Mouse (Mus musculus) embryonic facial prominence, embryonic 14.5 days (tissue): ENCODE results near the gene Fat2. TPM values are rescaled to one million over a fixed set of nuclear protein-coding genes. Genes with fewer than 3 reads are reported as not detected.

Source experiments
- ATAC-seq: fragments of 200-750 bp; cut with Nextera tagmentation; 2 replicates; pipeline ENCODE4 v1.8.0; 2017; ENCODE audit warnings: low read depth, moderate number of reproducible peaks, moderate TSS enrichment
- DNase-seq: peaks from one replicate; pipeline ENCODE4 v3.0.0-alpha.2; 2015; ENCODE audit warnings: low spot score
- H3K27ac ChIP-seq: fragments of 300-500 bp; sonication (generic); replicated peaks from 2 replicates; pipeline ENCODE4 v1.5.1; 2014; ENCODE audit warnings: low read depth, mild to moderate bottlenecking, low read length, moderate library complexity
- H3K27me3 ChIP-seq: fragments of 300-500 bp; sonication (generic); replicated peaks from 2 replicates; pipeline ENCODE4 v1.6.1; 2014; ENCODE audit warnings: low read length; ENCODE audit not compliant: control insufficient read depth, insufficient read depth
- H3K36me3 ChIP-seq: fragments of 300-500 bp; sonication (generic); 2 replicates; pipeline ENCODE4 v1.6.1; 2014; ENCODE audit warnings: low read length, mixed read lengths; ENCODE audit not compliant: control insufficient read depth, insufficient read depth
- H3K4me1 ChIP-seq: fragments of 300-500 bp; sonication (generic); 2 replicates; pipeline ENCODE4 v1.6.1; 2014; ENCODE audit warnings: antibody characterized with exemption, low read length; ENCODE audit not compliant: control insufficient read depth, insufficient read depth
- H3K4me2 ChIP-seq: fragments of 300-500 bp; sonication (generic); 2 replicates; pipeline ENCODE4 v1.6.1; 2014; ENCODE audit warnings: low read depth, mild to moderate bottlenecking, low read length, moderate library complexity, mixed read lengths
- H3K4me3 ChIP-seq: fragments of 300-500 bp; sonication (generic); 2 replicates; pipeline ENCODE4 v1.5.1; 2014; ENCODE audit warnings: low read depth, mild to moderate bottlenecking, low read length
- H3K9ac ChIP-seq: fragments of 300-500 bp; sonication (generic); 2 replicates; pipeline ENCODE4 v1.6.1; 2014; ENCODE audit warnings: low read depth, mild to moderate bottlenecking, low read length, moderate library complexity, mixed read lengths
- H3K9me3 ChIP-seq: fragments of 300-500 bp; sonication (generic); 2 replicates; pipeline ENCODE4 v1.6.1; 2016; ENCODE audit warnings: low read length; ENCODE audit not compliant: control insufficient read depth
- WGBS: fragments of 180-500 bp; shearing (Covaris S2); extraction: QIAGEN DNeasy Blood & Tissue Kit; methylation state at CpG from one replicate; pipeline ENCODE4 v1.1.7; 2014; 5-methylcytosine and 5-hydroxymethylcytosine counted together
- polyA plus RNA-seq: library from polyadenylated mRNA; unstranded; fragments of >200 nt; fragmentation: Nextera tagmentation; extraction: Ambion mirVana; gene quantifications from 2 replicates; pipeline ENCODE4 v1.2.1, GENCODE M21; 2014

The Fat2 gene
- polyA plus RNA-seq, 1 experiment from 2014 or later: 1.5 TPM

- Histone ChIP-seq H3K4me1 (no peaks in the 10 kb centered on the region), H3K9ac (no peak overlapping the region), H3K36me3 (no peaks in the 10 kb centered on the region), H3K4me2 (no peak overlapping the region), H3K27me3 (no peaks in the 10 kb centered on the region), H3K27ac (no peak overlapping the region), H3K9me3 (no peaks in the 10 kb centered on the region), H3K4me3 (no peak overlapping the region)
- DNase-seq (no peak), ATAC-seq (no peak)
- 44% methylated on average over 4 of the region's 4 CpGs for WGBS
Observed at GRCm38 (mm10) chr11:55368388-55369092, 32.2 kb upstream of the Fat2 start.

- no peak overlapping the region for H3K9ac ChIP-seq
- H3K36me3 ChIP-seq: no peaks in the 10 kb centered on the region
- H3K27me3 ChIP-seq: no peaks in the 10 kb centered on the region
- no peak overlapping the region for H3K27ac ChIP-seq
- ATAC-seq: no peak
- no peaks in the 10 kb centered on the region for H3K9me3 ChIP-seq
- H3K4me2 ChIP-seq: no peak overlapping the region
- no peak for DNase-seq
- WGBS: 55% methylated on average over 10 of the region's 10 CpGs
- no peaks in the 10 kb centered on the region for H3K4me1 ChIP-seq
- no peak overlapping the region for H3K4me3 ChIP-seq
Observed at GRCm38 (mm10) chr11:55367783-55368182, 31.4 kb upstream of the Fat2 start.

DNA sequence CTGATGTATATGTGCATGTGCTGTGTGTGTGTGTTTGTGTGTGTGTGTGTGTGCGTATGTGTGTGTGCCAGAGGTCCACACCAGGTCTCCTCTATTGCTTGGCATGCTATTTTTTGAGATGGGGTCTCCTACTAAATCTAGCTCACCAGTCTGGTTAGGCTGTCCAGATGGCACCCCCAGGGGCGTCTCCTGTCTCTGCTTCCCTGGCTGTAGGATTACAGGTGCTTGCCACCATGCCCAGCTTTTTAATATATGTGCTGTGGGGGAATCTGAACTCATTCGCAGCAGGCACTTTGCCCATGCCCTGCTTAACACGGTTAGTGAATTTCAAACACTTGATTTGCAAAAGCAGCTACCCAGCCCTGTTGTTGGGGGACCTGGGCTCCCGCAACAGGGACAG, 29.5 kb upstream of the Fat2 start:
- Histone ChIP-seq H3K27me3 (no peaks in the 10 kb centered on the region), H3K27ac (no peak overlapping the region), H3K9ac (no peak overlapping the region), H3K4me3 (no peak overlapping the region), H3K9me3 (no peaks in the 10 kb centered on the region), H3K4me2 (no peak overlapping the region), H3K4me1 (no peaks in the 10 kb centered on the region), H3K36me3 (no peaks in the 10 kb centered on the region)
- 81% methylated on average over 5 of the region's 5 CpGs for whole genome bisulfite sequencing
- no peak for DNase-seq
- ATAC-seq: no peak

DNA sequence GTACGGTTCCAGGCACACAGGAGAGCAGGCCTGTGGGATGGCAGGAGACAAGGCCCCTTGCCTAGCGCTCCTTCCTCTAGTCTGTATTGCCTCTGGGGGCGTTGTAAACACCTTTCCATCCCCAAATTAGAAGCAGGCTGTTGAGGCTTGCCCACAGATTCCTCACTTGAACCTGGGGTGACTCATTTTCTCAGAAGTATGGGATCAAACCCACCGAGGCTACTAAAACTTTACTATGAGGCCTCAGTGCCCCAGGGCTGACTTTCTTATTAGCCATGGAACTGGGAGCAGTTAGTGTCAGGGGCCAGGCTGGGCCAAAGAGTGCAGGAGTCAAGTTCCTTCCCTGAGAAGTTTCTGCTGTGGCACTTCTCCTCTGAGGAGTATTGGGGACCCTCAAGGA, 28.9 kb upstream of the Fat2 start:
- no peaks in the 10 kb centered on the region for H3K4me1 ChIP-seq
- H3K27ac ChIP-seq: no peak overlapping the region
- no peaks in the 10 kb centered on the region for H3K9me3 ChIP-seq
- H3K4me3 ChIP-seq: no peak overlapping the region
- H3K27me3 ChIP-seq: no peaks in the 10 kb centered on the region
- no peak for ATAC-seq
- no peak overlapping the region for H3K9ac ChIP-seq
- H3K4me2 ChIP-seq: no peak overlapping the region
- H3K36me3 ChIP-seq: no peaks in the 10 kb centered on the region
- no peak for DNase-seq
- WGBS: 33% methylated on average over 4 of the region's 4 CpGs

- Histone ChIP-seq H3K36me3 (no peaks in the 10 kb centered on the region), H3K27ac (no peak overlapping the region), H3K27me3 (no peaks in the 10 kb centered on the region), H3K9ac (no peak overlapping the region), H3K4me3 (no peak overlapping the region), H3K4me1 (no peaks in the 10 kb centered on the region), H3K9me3 (no peaks in the 10 kb centered on the region), H3K4me2 (no peak overlapping the region)
- no peak for DNase-seq
- 79% methylated on average over 3 of the region's 3 CpGs for WGBS
- ATAC-seq: no peak; the same call in 1 of the 2 replicates
Observed at GRCm38 (mm10) chr11:55364662-55365061, 28.3 kb upstream of the Fat2 start.

DNA sequence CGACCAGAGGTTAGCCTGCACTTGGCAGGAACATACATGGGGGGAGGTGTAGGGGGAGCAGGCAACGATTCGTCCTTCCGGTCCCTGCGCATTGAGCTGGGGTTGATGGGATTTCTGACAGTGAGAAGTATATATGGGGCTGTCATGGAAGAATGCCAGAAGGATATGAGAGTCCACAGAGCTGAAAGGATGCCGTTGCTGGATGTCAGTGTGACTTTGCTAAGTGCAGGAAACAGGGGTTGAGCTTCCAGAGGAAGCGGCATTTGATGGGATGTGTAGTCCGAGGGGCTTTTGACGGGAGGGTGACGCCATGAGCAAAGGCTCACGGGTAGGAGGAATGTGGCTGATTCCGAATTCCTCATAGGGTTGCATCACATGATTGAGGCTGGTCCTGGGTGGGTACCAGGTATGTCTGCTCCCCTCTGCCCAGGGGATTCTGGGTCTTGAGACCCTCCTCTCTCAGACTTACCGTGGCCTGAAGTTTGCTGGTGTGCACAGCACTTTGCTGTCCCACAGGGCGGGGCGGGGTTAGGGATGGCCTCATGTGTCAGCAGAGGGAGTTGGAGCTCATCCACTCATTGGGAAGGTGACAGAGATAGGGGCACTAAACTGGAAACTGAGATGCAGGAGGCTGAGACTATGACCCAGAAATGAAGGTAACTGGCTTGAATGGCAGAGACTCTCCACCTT, 21.9 kb upstream of the Fat2 start:
- Histone ChIP-seq H3K4me2 (peak overlapping the region; percentile 15; the same call in 1 of the 2 replicates), H3K9me3 (no peaks in the 10 kb centered on the region), H3K36me3 (no peaks in the 10 kb centered on the region), H3K4me1 (no peaks in the 10 kb centered on the region), H3K27ac (no peak overlapping the region), H3K4me3 (no peak overlapping the region), H3K27me3 (no peaks in the 10 kb centered on the region), H3K9ac (no peak overlapping the region)
- 65% methylated on average over 15 of the region's 15 CpGs for WGBS
- ATAC-seq (0 out of 2 replicates have a peak, but pooled peaks have one; percentile 15), DNase-seq (no peak)

DNA sequence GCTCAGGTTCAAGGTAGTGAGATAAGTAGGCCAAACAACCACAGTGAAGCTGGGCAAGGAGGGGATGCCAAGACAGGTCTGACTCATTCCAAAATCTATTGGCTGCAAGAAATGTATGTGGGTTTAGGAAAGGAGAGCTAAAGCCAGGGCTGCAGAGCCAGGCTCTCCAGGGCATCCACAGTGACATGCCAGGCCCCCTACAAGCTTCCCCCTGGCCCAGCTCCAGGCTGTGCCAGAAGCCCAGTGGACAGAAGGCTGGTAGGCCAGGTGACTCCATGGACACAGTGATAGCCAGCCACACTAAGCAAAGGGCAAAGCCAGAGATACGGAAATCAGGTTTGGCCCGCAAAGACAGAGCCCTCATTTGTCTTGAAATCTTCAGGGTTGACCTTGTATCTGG, 20.5 kb upstream of the Fat2 start:
- DNase-seq (no peak), ATAC-seq (no peak)
- no peaks in the 10 kb centered on the region for H3K27me3 ChIP-seq
- WGBS: 83% methylated on average over 2 of the region's 2 CpGs
- no peaks in the 10 kb centered on the region for H3K9me3 ChIP-seq
- H3K9ac ChIP-seq: no peak overlapping the region
- H3K36me3 ChIP-seq: no peaks in the 10 kb centered on the region
- H3K4me1 ChIP-seq: no peaks in the 10 kb centered on the region
- no peak overlapping the region for H3K4me2 ChIP-seq
- no peak overlapping the region for H3K4me3 ChIP-seq
- H3K27ac ChIP-seq: no peak overlapping the region

GRCm38 (mm10) chr11:55341961-55342371, 5.6 kb upstream of the Fat2 start:
- H3K9me3 ChIP-seq: no peaks in the 10 kb centered on the region
- H3K27ac ChIP-seq: no peak overlapping the region
- no peak for ATAC-seq
- no peak overlapping the region for H3K4me2 ChIP-seq
- H3K9ac ChIP-seq: no peak overlapping the region
- no peaks in the 10 kb centered on the region for H3K4me1 ChIP-seq
- DNase-seq: no peak
- no peak overlapping the region for H3K4me3 ChIP-seq
- 59% methylated on average over 11 of the region's 11 CpGs for WGBS
- H3K27me3 ChIP-seq: no peaks in the 10 kb centered on the region
- no peaks in the 10 kb centered on the region for H3K36me3 ChIP-seq

- Histone ChIP-seq H3K9ac (no peak overlapping the region), H3K27ac (no peak overlapping the region), H3K4me1 (no peaks in the 10 kb centered on the region), H3K27me3 (no peaks in the 10 kb centered on the region), H3K4me3 (no peak overlapping the region), H3K36me3 (no peaks in the 10 kb centered on the region), H3K9me3 (no peaks in the 10 kb centered on the region), H3K4me2 (no peak overlapping the region)
- 78% methylated on average over 2 of the region's 2 CpGs for WGBS
- DNase-seq (no peak), ATAC-seq (no peak)
Observed at GRCm38 (mm10) chr11:55340789-55341188, 4.4 kb upstream of the Fat2 start.
